In the genomic region with DNA sequence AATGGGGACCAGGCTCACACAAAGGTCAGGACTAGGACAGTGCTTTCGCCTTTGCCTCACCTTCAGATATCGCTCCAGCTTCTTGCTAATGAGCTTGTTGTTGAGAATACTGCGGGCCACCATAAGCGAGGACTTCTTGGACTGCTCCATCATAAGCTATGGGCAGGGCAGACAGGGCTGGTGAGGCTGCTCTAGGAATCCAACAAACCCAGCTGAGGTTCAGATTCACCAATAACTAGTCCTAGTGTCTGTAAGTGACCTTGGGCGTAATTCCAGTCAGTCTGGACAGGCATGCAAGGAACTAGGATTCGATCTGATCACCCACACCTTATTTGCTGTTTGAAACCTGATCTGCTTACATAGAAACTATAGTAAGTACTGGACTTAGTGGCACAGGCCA, we compare ENCODE assay signal across 7 mouse cellular contexts. TPM values are rescaled to one million over a fixed set of nuclear protein-coding genes. Genes with fewer than 3 reads are reported as not detected.
DNase-seq lines count a peak whose midpoint lies in the region; ATAC-seq lines count a peak whose summit lies in the region.

No protein-coding gene starts in this region.

- no peak for DNase-seq in embryonic facial prominence, embryonic 14.5 days (ENCODE audit: low spot score)
- DNase-seq in intestine, embryonic 14.5 days (ENCODE audit: low spot score) = no peak
- DNase-seq in ovary, postnatal 14 days (ENCODE audit: low spot score) = no peak
- no peak for DNase-seq in thymus, postnatal 10 days (ENCODE audit: low spot score in 2 of 2)

- no peaks in the 10 kb centered on the region for H3K27me3 ChIP-seq in megakaryocyte, embryonic 14.5 days (replicated peaks)
- H3K27me3 ChIP-seq in embryonic facial prominence, embryonic 14.5 days (replicated peaks; ENCODE audit: control insufficient read depth, insufficient read depth, low read length) = no peaks in the 10 kb centered on the region
- no peaks in the 10 kb centered on the region for H3K27me3 ChIP-seq in intestine, embryonic 14.5 days (replicated peaks; ENCODE audit: control insufficient read depth, insufficient read depth, low read length)
- no peaks in the 10 kb centered on the region for H3K27me3 ChIP-seq in midbrain, embryonic 16.5 days (ENCODE audit: control insufficient read depth, insufficient read depth, low read depth, low read length)

- H3K4me2 ChIP-seq in embryonic facial prominence, embryonic 14.5 days (ENCODE audit: low read depth, low read length) = peak overlapping the region; percentile 81
- H3K4me2 ChIP-seq in intestine, embryonic 14.5 days (ENCODE audit: low read length) = peak overlapping the region; percentile 78
- H3K4me2 ChIP-seq in midbrain, embryonic 16.5 days (ENCODE audit: low read length) = peak overlapping the region; percentile 91

- WGBS in embryonic facial prominence, embryonic 14.5 days = 19% methylated on average over 6 of the region's 6 CpGs
- 10% methylated on average over 6 of the region's 6 CpGs for WGBS in intestine, embryonic 14.5 days
- 28% methylated on average over 6 of the region's 6 CpGs for WGBS in midbrain, embryonic 16.5 days

- peak overlapping the region; percentile 99 for H3K4me3 ChIP-seq in megakaryocyte, embryonic 14.5 days (replicated peaks)
- peak overlapping the region; percentile 91 for H3K4me3 ChIP-seq in embryonic facial prominence, embryonic 14.5 days (ENCODE audit: low read depth, low read length)
- peak overlapping the region; percentile 92 for H3K4me3 ChIP-seq in intestine, embryonic 14.5 days (ENCODE audit: low read depth, low read length)
- peak overlapping the region; percentile 71 for H3K4me3 ChIP-seq in midbrain, embryonic 16.5 days (ENCODE audit: low read depth, low read length)

- ATAC-seq in megakaryocyte, adult 5-6 weeks (ENCODE audit: poor library complexity, severe bottlenecking) = no peak
- no peak for ATAC-seq in embryonic facial prominence, embryonic 14.5 days (ENCODE audit: low read depth)
- no peak for ATAC-seq in intestine, embryonic 14.5 days (replicated peaks; ENCODE audit: low FRiP score, low TSS enrichment, low read depth)
- peak; percentile 3; the same call in 1 of the 2 replicates for ATAC-seq in midbrain, embryonic 16.5 days

- H3K27ac ChIP-seq in embryonic facial prominence, embryonic 14.5 days (replicated peaks; ENCODE audit: low read depth, low read length) = peak overlapping the region; percentile 83; the same call in 1 of the 2 replicates
- peak overlapping the region; percentile 97 for H3K27ac ChIP-seq in intestine, embryonic 14.5 days (ENCODE audit: low read depth)
- H3K27ac ChIP-seq in midbrain, embryonic 16.5 days (ENCODE audit: low read length) = peak overlapping the region; percentile 96

- peak overlapping the region; percentile 90 for H3K9ac ChIP-seq in embryonic facial prominence, embryonic 14.5 days (ENCODE audit: low read depth, low read length)
- H3K9ac ChIP-seq in intestine, embryonic 14.5 days (ENCODE audit: low read length) = peak overlapping the region; percentile 59
- H3K9ac ChIP-seq in midbrain, embryonic 16.5 days (ENCODE audit: low read depth, low read length) = peak overlapping the region; percentile 82

- H3K4me1 ChIP-seq in megakaryocyte, embryonic 14.5 days = peaks cover 53% of the 10 kb centered on the region
- peaks cover 10% of the 10 kb centered on the region for H3K4me1 ChIP-seq in embryonic facial prominence, embryonic 14.5 days (ENCODE audit: control insufficient read depth, insufficient read depth, low read length)
- peaks cover 4% of the 10 kb centered on the region; the same call in 1 of the 2 replicates for H3K4me1 ChIP-seq in intestine, embryonic 14.5 days (replicated peaks; ENCODE audit: control insufficient read depth, insufficient read depth, low read length)
- H3K4me1 ChIP-seq in midbrain, embryonic 16.5 days (ENCODE audit: control insufficient read depth, insufficient read depth, low read length) = peaks cover 23% of the 10 kb centered on the region

- H3K9me3 ChIP-seq in megakaryocyte, embryonic 14.5 days = no peaks in the 10 kb centered on the region
- H3K9me3 ChIP-seq in embryonic facial prominence, embryonic 14.5 days (ENCODE audit: control insufficient read depth, low read length) = no peaks in the 10 kb centered on the region
- H3K9me3 ChIP-seq in intestine, embryonic 14.5 days (ENCODE audit: control insufficient read depth, low read length) = no peaks in the 10 kb centered on the region
- no peaks in the 10 kb centered on the region for H3K9me3 ChIP-seq in midbrain, embryonic 16.5 days (replicated peaks; ENCODE audit: control insufficient read depth, low read length, poor library complexity, severe bottlenecking)

- peaks cover 53% of the 10 kb centered on the region for H3K36me3 ChIP-seq in megakaryocyte, embryonic 14.5 days (replicated peaks; ENCODE audit: low read length)
- peaks cover 52% of the 10 kb centered on the region for H3K36me3 ChIP-seq in embryonic facial prominence, embryonic 14.5 days (ENCODE audit: control insufficient read depth, insufficient read depth, low read length)
- peaks cover 41% of the 10 kb centered on the region for H3K36me3 ChIP-seq in intestine, embryonic 14.5 days (ENCODE audit: control insufficient read depth, insufficient read depth, low read length)
- peaks cover 7% of the 10 kb centered on the region; the same call in 1 of the 2 replicates for H3K36me3 ChIP-seq in midbrain, embryonic 16.5 days (ENCODE audit: control insufficient read depth, insufficient read depth, low read length)

RNA-seq across cellular contexts. Expression of a gene that starts 0.8 kb away (rescaled TPM):
- 67.7 and 79.9 TPM in 2 replicates for polyA plus RNA-seq in megakaryocyte, embryonic 14.5 days (2012; ENCODE audit: insufficient read depth, low replicate concordance)
- 43.5 and 49.8 TPM in 2 replicates for total RNA-seq in megakaryocyte, adult 5-6 weeks (2015)
- total RNA-seq in megakaryocyte, adult 5-6 weeks (2017) = 91.5 and 103 TPM in 2 replicates
- 33.0 and 37.9 TPM in 2 replicates for polyA plus RNA-seq in embryonic facial prominence, embryonic 14.5 days (2014; fragmentation: Nextera tagmentation; extraction: Ambion mirVana)
- 51.8 and 57.2 TPM in 2 replicates for polyA plus RNA-seq in intestine, embryonic 14.5 days (2014; fragmentation: Nextera tagmentation; extraction: Ambion mirVana)
- polyA plus RNA-seq in midbrain, embryonic 16.5 days (2015; fragmentation: Nextera tagmentation; extraction: Ambion mirVana) = 101 and 109 TPM in 2 replicates

RNA-seq across cellular contexts. Expression of a gene that starts 28.6 kb away (rescaled TPM):
- polyA plus RNA-seq in megakaryocyte, embryonic 14.5 days (2012; ENCODE audit: insufficient read depth, low replicate concordance) = 93.3 and 157 TPM in 2 replicates
- total RNA-seq in megakaryocyte, adult 5-6 weeks (2015) = 48.3 and 51.1 TPM in 2 replicates
- 66.4 and 69.6 TPM in 2 replicates for total RNA-seq in megakaryocyte, adult 5-6 weeks (2017)
- 59.4 and 59.8 TPM in 2 replicates for polyA plus RNA-seq in embryonic facial prominence, embryonic 14.5 days (2014; fragmentation: Nextera tagmentation; extraction: Ambion mirVana)
- polyA plus RNA-seq in intestine, embryonic 14.5 days (2014; fragmentation: Nextera tagmentation; extraction: Ambion mirVana) = 64.4 and 79.0 TPM in 2 replicates
- 160 and 166 TPM in 2 replicates for polyA plus RNA-seq in midbrain, embryonic 16.5 days (2015; fragmentation: Nextera tagmentation; extraction: Ambion mirVana)

RNA-seq across cellular contexts. Expression of a gene that starts 37.3 kb away (rescaled TPM):
- 125 and 148 TPM in 2 replicates for polyA plus RNA-seq in megakaryocyte, embryonic 14.5 days (2012; ENCODE audit: insufficient read depth, low replicate concordance)
- 128 and 143 TPM in 2 replicates for total RNA-seq in megakaryocyte, adult 5-6 weeks (2015)
- total RNA-seq in megakaryocyte, adult 5-6 weeks (2017) = 20.7 and 30.3 TPM in 2 replicates
- 87.5 and 89.8 TPM in 2 replicates for polyA plus RNA-seq in embryonic facial prominence, embryonic 14.5 days (2014; fragmentation: Nextera tagmentation; extraction: Ambion mirVana)
- 90.2 and 91.9 TPM in 2 replicates for polyA plus RNA-seq in intestine, embryonic 14.5 days (2014; fragmentation: Nextera tagmentation; extraction: Ambion mirVana)
- 84.3 and 84.6 TPM in 2 replicates for polyA plus RNA-seq in midbrain, embryonic 16.5 days (2015; fragmentation: Nextera tagmentation; extraction: Ambion mirVana)
